Mouse (Mus musculus): ENCODE measurements around the gene Esrrg. TPM values are rescaled to one million over a fixed set of nuclear protein-coding genes. Genes with fewer than 3 reads are reported as not detected.

The Esrrg gene
- polyA plus RNA-seq, 1 experiment from 2014 or later: 2.2 TPM

DNA sequence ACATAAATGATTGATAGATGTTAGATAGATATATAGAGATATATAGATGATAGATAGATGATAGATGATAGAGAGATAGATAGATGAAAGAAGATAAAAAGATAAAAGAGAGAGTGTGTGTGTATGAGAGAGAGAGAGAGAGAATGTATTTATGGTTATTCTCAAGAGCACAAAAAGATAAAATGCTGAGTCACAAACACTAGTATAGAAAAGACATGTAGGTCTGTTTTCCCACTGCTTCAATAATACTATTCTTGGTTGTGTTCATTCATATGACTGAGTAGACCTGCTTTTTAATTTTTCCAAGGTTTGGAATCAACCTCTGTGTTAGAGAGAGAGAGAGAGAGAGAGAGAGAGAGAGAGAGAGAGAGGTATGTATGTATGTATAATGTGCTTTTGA is 554.5 kb downstream of the Esrrg start:
- DNase-seq (ENCODE audit: low spot score) (no peak), ATAC-seq (replicated peaks; ENCODE audit: insufficient number of reproducible peaks, low FRiP score, low TSS enrichment, low read depth) (no peak)
- no peaks in the 10 kb centered on the region for H3K4me1 ChIP-seq (ENCODE audit: control insufficient read depth, insufficient read depth, low read length)
- no peak overlapping the region for H3K4me2 ChIP-seq (ENCODE audit: low read depth, low read length)
- no peak overlapping the region for H3K27ac ChIP-seq (replicated peaks; ENCODE audit: low read depth, low read length)
- H3K9ac ChIP-seq (replicated peaks; ENCODE audit: low read length): no peak overlapping the region
- no peak overlapping the region for H3K4me3 ChIP-seq (ENCODE audit: low read depth, low read length)
- no peaks in the 10 kb centered on the region for H3K36me3 ChIP-seq (replicated peaks; ENCODE audit: control insufficient read depth, insufficient read depth, low read depth, low read length)
- H3K27me3 ChIP-seq (ENCODE audit: control insufficient read depth, insufficient read depth, low read length): no peaks in the 10 kb centered on the region
- no peaks in the 10 kb centered on the region for H3K9me3 ChIP-seq (replicated peaks; ENCODE audit: control insufficient read depth, low read length)

- Histone ChIP-seq H3K4me3 (ENCODE audit: low read depth, low read length) (no peak overlapping the region), H3K4me1 (ENCODE audit: control insufficient read depth, insufficient read depth, low read length) (no peaks in the 10 kb centered on the region), H3K27ac (replicated peaks; ENCODE audit: low read depth, low read length) (no peak overlapping the region), H3K9me3 (replicated peaks; ENCODE audit: control insufficient read depth, low read length) (no peaks in the 10 kb centered on the region), H3K27me3 (ENCODE audit: control insufficient read depth, insufficient read depth, low read length) (no peaks in the 10 kb centered on the region), H3K9ac (replicated peaks; ENCODE audit: low read length) (no peak overlapping the region), H3K4me2 (ENCODE audit: low read depth, low read length) (no peak overlapping the region), H3K36me3 (replicated peaks; ENCODE audit: control insufficient read depth, insufficient read depth, low read depth, low read length) (no peaks in the 10 kb centered on the region)
- 64% methylated on average over 6 of the region's 6 CpGs for WGBS
- DNase-seq (ENCODE audit: low spot score) (no peak), ATAC-seq (replicated peaks; ENCODE audit: insufficient number of reproducible peaks, low FRiP score, low TSS enrichment, low read depth) (no peak)
Measured at GRCm38 (mm10) chr1:188164251-188164650, 555.7 kb downstream of the Esrrg start.

DNA sequence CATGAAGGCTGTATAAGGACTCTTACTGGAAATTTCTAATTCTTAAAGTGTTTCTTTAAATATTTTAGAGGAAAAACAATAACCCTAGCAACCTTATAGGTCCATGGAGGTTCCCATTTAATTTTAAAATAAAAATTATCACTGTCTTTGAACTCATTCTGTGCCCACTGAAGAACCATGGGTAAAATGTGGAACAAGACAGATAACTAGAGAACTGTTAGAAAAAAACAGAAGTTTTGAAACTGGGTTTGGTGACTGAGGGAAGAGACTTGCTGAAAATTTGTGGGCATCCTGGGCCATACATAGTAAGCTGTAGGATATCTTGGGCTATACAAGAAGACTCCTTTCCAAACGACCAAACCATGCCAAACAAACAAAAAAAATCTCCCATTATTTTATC is 565.3 kb downstream of the Esrrg start:
- DNase-seq (ENCODE audit: low spot score) (no peak), ATAC-seq (replicated peaks; ENCODE audit: insufficient number of reproducible peaks, low FRiP score, low TSS enrichment, low read depth) (no peak)
- Histone ChIP-seq H3K4me3 (ENCODE audit: low read depth, low read length) (no peak overlapping the region), H3K36me3 (replicated peaks; ENCODE audit: control insufficient read depth, insufficient read depth, low read depth, low read length) (no peaks in the 10 kb centered on the region), H3K27me3 (ENCODE audit: control insufficient read depth, insufficient read depth, low read length) (no peaks in the 10 kb centered on the region), H3K9me3 (replicated peaks; ENCODE audit: control insufficient read depth, low read length) (no peaks in the 10 kb centered on the region), H3K4me2 (ENCODE audit: low read depth, low read length) (no peak overlapping the region), H3K27ac (replicated peaks; ENCODE audit: low read depth, low read length) (no peak overlapping the region), H3K4me1 (ENCODE audit: control insufficient read depth, insufficient read depth, low read length) (no peaks in the 10 kb centered on the region), H3K9ac (replicated peaks; ENCODE audit: low read length) (no peak overlapping the region)
- WGBS: 52% methylated on average over 1 of the region's 1 CpGs

DNA sequence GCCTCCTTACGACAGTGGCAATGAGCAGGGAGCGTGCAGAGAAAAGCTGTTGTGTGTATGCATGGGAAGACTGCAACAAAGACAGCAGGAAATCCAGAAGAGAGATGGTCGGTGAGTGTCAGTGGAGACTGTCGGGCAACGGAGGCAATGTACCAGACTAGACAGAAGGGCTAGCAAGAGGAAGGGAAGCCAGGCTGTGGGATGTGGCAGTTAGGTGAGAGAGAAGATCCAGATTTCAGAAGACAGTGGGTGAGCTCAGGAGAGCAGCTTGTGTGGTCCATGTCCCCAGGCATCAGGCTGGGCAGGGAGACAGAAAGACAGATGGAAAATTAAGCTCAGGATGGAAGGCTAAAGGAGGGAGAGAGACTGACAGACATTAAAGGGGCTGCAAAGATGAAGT is 574.4 kb downstream of the Esrrg start:
- Histone ChIP-seq H3K4me2 (ENCODE audit: low read depth, low read length) (no peak overlapping the region), H3K27me3 (ENCODE audit: control insufficient read depth, insufficient read depth, low read length) (no peaks in the 10 kb centered on the region), H3K4me3 (ENCODE audit: low read depth, low read length) (no peak overlapping the region), H3K27ac (replicated peaks; ENCODE audit: low read depth, low read length) (no peak overlapping the region), H3K9ac (replicated peaks; ENCODE audit: low read length) (no peak overlapping the region), H3K4me1 (ENCODE audit: control insufficient read depth, insufficient read depth, low read length) (no peaks in the 10 kb centered on the region), H3K36me3 (replicated peaks; ENCODE audit: control insufficient read depth, insufficient read depth, low read depth, low read length) (no peaks in the 10 kb centered on the region), H3K9me3 (replicated peaks; ENCODE audit: control insufficient read depth, low read length) (no peaks in the 10 kb centered on the region)
- no peak for ATAC-seq (replicated peaks; ENCODE audit: insufficient number of reproducible peaks, low FRiP score, low TSS enrichment, low read depth)
- WGBS: 91% methylated on average over 5 of the region's 5 CpGs
- no peak for DNase-seq (ENCODE audit: low spot score)

GRCm38 (mm10) chr1:188186440-188187117 is 578.0 kb downstream of the Esrrg start:
- Histone ChIP-seq H3K36me3 (replicated peaks; ENCODE audit: control insufficient read depth, insufficient read depth, low read depth, low read length) (no peaks in the 10 kb centered on the region), H3K9ac (replicated peaks; ENCODE audit: low read length) (no peak overlapping the region), H3K9me3 (replicated peaks; ENCODE audit: control insufficient read depth, low read length) (no peaks in the 10 kb centered on the region), H3K4me2 (ENCODE audit: low read depth, low read length) (no peak overlapping the region), H3K4me1 (ENCODE audit: control insufficient read depth, insufficient read depth, low read length) (no peaks in the 10 kb centered on the region), H3K27me3 (ENCODE audit: control insufficient read depth, insufficient read depth, low read length) (no peaks in the 10 kb centered on the region), H3K27ac (replicated peaks; ENCODE audit: low read depth, low read length) (no peak overlapping the region), H3K4me3 (ENCODE audit: low read depth, low read length) (no peak overlapping the region)
- DNase-seq (ENCODE audit: low spot score) (no peak), ATAC-seq (replicated peaks; ENCODE audit: insufficient number of reproducible peaks, low FRiP score, low TSS enrichment, low read depth) (no peak)
- WGBS: 67% methylated on average over 17 of the region's 17 CpGs

- no peak for DNase-seq (ENCODE audit: low spot score)
- WGBS: 84% methylated on average over 2 of the region's 2 CpGs
- H3K36me3 ChIP-seq (replicated peaks; ENCODE audit: control insufficient read depth, insufficient read depth, low read depth, low read length): no peaks in the 10 kb centered on the region
- no peaks in the 10 kb centered on the region for H3K9me3 ChIP-seq (replicated peaks; ENCODE audit: control insufficient read depth, low read length)
- H3K4me3 ChIP-seq (ENCODE audit: low read depth, low read length): no peak overlapping the region
- H3K4me2 ChIP-seq (ENCODE audit: low read depth, low read length): no peak overlapping the region
- H3K27me3 ChIP-seq (ENCODE audit: control insufficient read depth, insufficient read depth, low read length): no peaks in the 10 kb centered on the region
- no peak for ATAC-seq (replicated peaks; ENCODE audit: insufficient number of reproducible peaks, low FRiP score, low TSS enrichment, low read depth)
- no peak overlapping the region for H3K9ac ChIP-seq (replicated peaks; ENCODE audit: low read length)
- no peaks in the 10 kb centered on the region for H3K4me1 ChIP-seq (ENCODE audit: control insufficient read depth, insufficient read depth, low read length)
- no peak overlapping the region for H3K27ac ChIP-seq (replicated peaks; ENCODE audit: low read depth, low read length)
Measured at GRCm38 (mm10) chr1:188192971-188193370, 584.4 kb downstream of the Esrrg start.

- 66% methylated on average over 6 of the region's 6 CpGs for WGBS
Measured at GRCm38 (mm10) chr1:188207421-188207820, 598.8 kb downstream of the Esrrg start.

DNA sequence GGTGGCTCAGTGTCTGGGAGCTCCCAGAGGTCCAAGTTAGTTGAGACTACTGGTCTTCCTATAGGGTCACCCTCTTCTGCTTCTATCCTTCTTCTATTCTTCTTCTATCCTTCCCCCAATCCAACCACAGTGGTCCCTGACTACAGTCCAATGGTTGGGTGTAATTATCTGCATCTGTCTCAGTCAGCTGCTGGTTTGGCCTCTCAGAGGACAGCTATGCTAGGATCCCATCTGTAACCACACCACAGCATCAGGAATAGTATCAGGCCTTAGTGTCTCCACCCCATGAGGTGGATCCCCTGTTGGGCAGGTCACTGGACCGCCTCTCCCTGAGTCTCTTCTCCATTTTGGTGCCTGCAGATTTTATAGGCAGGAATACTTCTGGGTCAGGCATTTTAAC is 600.4 kb downstream of the Esrrg start:
- Histone ChIP-seq H3K27me3 (ENCODE audit: control insufficient read depth, insufficient read depth, low read length) (no peaks in the 10 kb centered on the region), H3K4me1 (ENCODE audit: control insufficient read depth, insufficient read depth, low read length) (no peaks in the 10 kb centered on the region), H3K27ac (replicated peaks; ENCODE audit: low read depth, low read length) (no peak overlapping the region), H3K9me3 (replicated peaks; ENCODE audit: control insufficient read depth, low read length) (no peaks in the 10 kb centered on the region), H3K4me2 (ENCODE audit: low read depth, low read length) (no peak overlapping the region), H3K4me3 (ENCODE audit: low read depth, low read length) (no peak overlapping the region), H3K36me3 (replicated peaks; ENCODE audit: control insufficient read depth, insufficient read depth, low read depth, low read length) (no peaks in the 10 kb centered on the region), H3K9ac (replicated peaks; ENCODE audit: low read length) (no peak overlapping the region)
- ATAC-seq (replicated peaks; ENCODE audit: insufficient number of reproducible peaks, low FRiP score, low TSS enrichment, low read depth): no peak
- no peak for DNase-seq (ENCODE audit: low spot score)
- WGBS: 81% methylated on average over 1 of the region's 1 CpGs

More at GRCm38 (mm10) chr1:188207421-188207820, 598.8 kb downstream of the Esrrg start:
- Histone ChIP-seq H3K9ac (replicated peaks; ENCODE audit: low read length) (no peak overlapping the region), H3K27me3 (ENCODE audit: control insufficient read depth, insufficient read depth, low read length) (no peaks in the 10 kb centered on the region), H3K4me1 (ENCODE audit: control insufficient read depth, insufficient read depth, low read length) (no peaks in the 10 kb centered on the region), H3K27ac (replicated peaks; ENCODE audit: low read depth, low read length) (no peak overlapping the region), H3K9me3 (replicated peaks; ENCODE audit: control insufficient read depth, low read length) (no peaks in the 10 kb centered on the region), H3K4me2 (ENCODE audit: low read depth, low read length) (no peak overlapping the region), H3K4me3 (ENCODE audit: low read depth, low read length) (no peak overlapping the region), H3K36me3 (replicated peaks; ENCODE audit: control insufficient read depth, insufficient read depth, low read depth, low read length) (no peaks in the 10 kb centered on the region)
- no peak for DNase-seq (ENCODE audit: low spot score)
- no peak for ATAC-seq (replicated peaks; ENCODE audit: insufficient number of reproducible peaks, low FRiP score, low TSS enrichment, low read depth)
